Mouse (Mus musculus) midbrain, embryonic 11.5 days (tissue): ENCODE measurements around the gene Ghrl. TPM values are rescaled to one million over a fixed set of nuclear protein-coding genes. Genes with fewer than 3 reads are reported as not detected.
A peak's percentile ranks its signal among the peaks of the same experiment; 100 is the strongest.

Source experiments
- ATAC-seq: fragments of 200-750 bp; cut with Nextera tagmentation; 2 replicates; pipeline ENCODE4 v1.8.0; 2017; ENCODE audit warnings: moderate TSS enrichment, moderate library complexity; ENCODE audit not compliant: low FRiP score
- DNase-seq: peaks from one replicate; pipeline ENCODE4 v3.0.0; 2015; ENCODE audit warnings: low spot score; ENCODE audit errors: missing footprints
- H3K27ac ChIP-seq: fragments of 300-500 bp; sonication (generic); 2 replicates; pipeline ENCODE4 v1.5.1; 2014; ENCODE audit warnings: low read depth, low read length
- H3K27me3 ChIP-seq: fragments of 300-500 bp; sonication (generic); 2 replicates; pipeline ENCODE4 v1.6.1; 2014; ENCODE audit warnings: mild to moderate bottlenecking, low read length, moderate library complexity, mixed read lengths; ENCODE audit not compliant: control insufficient read depth, insufficient read depth
- H3K36me3 ChIP-seq: fragments of 300-500 bp; sonication (generic); 2 replicates; pipeline ENCODE4 v1.6.1; 2014; ENCODE audit warnings: mild to moderate bottlenecking, low read length, moderate library complexity, mixed read lengths; ENCODE audit not compliant: control insufficient read depth, insufficient read depth
- H3K4me1 ChIP-seq: fragments of 300-500 bp; sonication (generic); 2 replicates; pipeline ENCODE4 v1.6.1; 2014; ENCODE audit warnings: low read length; ENCODE audit not compliant: control insufficient read depth, insufficient read depth
- H3K4me2 ChIP-seq: fragments of 300-500 bp; sonication (generic); 2 replicates; pipeline ENCODE4 v1.6.1; 2014; ENCODE audit warnings: mild to moderate bottlenecking, moderate library complexity
- H3K4me3 ChIP-seq: fragments of 300-500 bp; sonication (generic); 2 replicates; pipeline ENCODE4 v1.5.1; 2014; ENCODE audit warnings: low read depth, low read length
- H3K9ac ChIP-seq: fragments of 300-500 bp; sonication (generic); 2 replicates; pipeline ENCODE4 v1.6.1; 2014; ENCODE audit warnings: low read length
- H3K9me3 ChIP-seq: fragments of 300-500 bp; sonication (generic); 2 replicates; pipeline ENCODE4 v1.6.1; 2016; ENCODE audit warnings: low read length; ENCODE audit not compliant: control insufficient read depth
- whole genome bisulfite sequencing: fragments of 180-500 bp; shearing (Covaris S2); extraction: QIAGEN DNeasy Blood & Tissue Kit; methylation state at CpG from one replicate; pipeline ENCODE4 v1.1.7; 2014; 5-methylcytosine and 5-hydroxymethylcytosine counted together
- polyA plus RNA-seq: library from polyadenylated mRNA; unstranded; fragments of >200 nt; fragmentation: Nextera tagmentation; extraction: Ambion mirVana; gene quantifications from 2 replicates; pipeline ENCODE4 v1.2.1, GENCODE M21; 2014

Ghrl gene
- polyA plus RNA-seq, result 0.33 and 0.40 TPM in 2 replicates

DNA sequence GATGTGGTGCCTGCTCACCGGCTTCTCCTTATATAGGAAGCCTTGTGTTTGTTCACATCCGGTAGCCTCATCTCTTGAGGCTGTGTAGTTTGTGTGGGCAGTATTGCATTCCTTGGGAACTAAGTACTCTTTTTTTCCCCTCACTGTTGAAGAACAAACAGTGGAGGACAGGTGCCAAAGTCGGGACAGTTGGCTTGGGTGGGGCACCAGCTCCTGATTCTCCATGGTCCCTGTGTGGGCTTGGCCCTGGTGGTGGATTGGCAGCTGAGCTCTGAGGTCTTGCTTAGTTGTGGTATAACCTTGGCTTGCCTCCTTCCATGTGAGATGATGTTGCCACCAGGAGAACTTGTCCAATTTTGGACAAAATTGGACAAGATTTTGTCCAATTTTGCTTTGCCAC is at the start of gene Ghrl:
TSS of gene Ghrl (minus strand) at position 3 of the 400 bp plus-strand sequence.
- DNase-seq (no peak), ATAC-seq (no peak)
- H3K4me2 ChIP-seq, result no peak within 1 kb of the TSS
- no peaks in the 10 kb centered on the region for H3K9me3 ChIP-seq
- no peaks in the 10 kb centered on the region for H3K4me1 ChIP-seq
- H3K27me3 ChIP-seq, result no peaks in the 10 kb centered on the region
- peaks cover 6% of the 10 kb centered on the region for H3K36me3 ChIP-seq
- H3K4me3 ChIP-seq, result no peak within 1 kb of the TSS
- WGBS, result 90% methylated on average over 3 of the region's 3 CpGs
- H3K9ac ChIP-seq, result no peak within 1 kb of the TSS
- no peak within 1 kb of the TSS for H3K27ac ChIP-seq

DNA sequence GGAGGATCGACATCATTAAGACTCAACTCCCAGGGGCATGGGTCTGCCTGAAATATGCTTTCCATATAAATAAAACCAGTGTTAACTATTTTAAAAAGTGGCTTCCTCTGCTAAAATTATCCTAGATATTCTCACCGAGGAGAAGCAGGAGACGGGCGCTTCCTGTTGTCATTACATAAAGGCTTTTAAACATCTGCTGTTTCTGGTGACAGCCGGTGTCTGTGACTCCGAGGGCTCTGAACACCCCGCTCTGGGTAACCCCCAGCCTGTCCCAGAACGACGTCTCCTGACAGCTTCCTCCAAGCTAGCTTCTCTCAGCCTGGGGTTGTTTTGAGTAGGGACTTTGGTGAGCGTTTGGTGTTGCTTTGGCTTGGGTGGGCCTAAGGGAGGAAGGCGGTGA is 49.1 kb upstream of the Ghrl start:
- ATAC-seq (no peak), DNase-seq (no peak)
- Histone ChIP-seq H3K4me1 (no peaks in the 10 kb centered on the region), H3K9ac (no peak overlapping the region), H3K36me3 (no peaks in the 10 kb centered on the region), H3K9me3 (no peaks in the 10 kb centered on the region), H3K27ac (no peak overlapping the region), H3K4me3 (no peak overlapping the region), H3K4me2 (no peak overlapping the region), H3K27me3 (no peaks in the 10 kb centered on the region)
- WGBS, result 79% methylated on average over 11 of the region's 11 CpGs

DNA sequence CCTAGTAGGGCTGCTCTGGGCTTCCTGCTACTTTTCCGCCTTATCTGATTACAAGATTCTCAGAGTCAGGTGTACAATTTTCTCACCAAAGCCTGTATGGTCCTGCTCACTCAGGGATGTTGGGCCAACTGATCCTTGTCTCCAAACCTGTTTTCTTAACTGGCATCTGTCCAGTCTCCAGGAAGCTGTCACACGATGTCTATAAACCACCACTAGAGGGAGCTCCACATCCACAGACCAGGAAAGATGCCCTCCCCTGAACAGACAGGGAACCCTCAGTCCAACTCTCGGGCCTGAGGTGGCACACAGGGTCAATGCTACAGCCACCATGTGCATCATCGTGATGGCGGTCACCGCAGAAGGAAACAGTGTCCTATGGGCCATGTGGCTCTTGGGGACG is 42.0 kb upstream of the Ghrl start:
- Histone ChIP-seq H3K9ac (no peak overlapping the region), H3K4me1 (no peaks in the 10 kb centered on the region), H3K9me3 (no peaks in the 10 kb centered on the region), H3K4me3 (no peak overlapping the region), H3K27me3 (no peaks in the 10 kb centered on the region), H3K4me2 (no peak overlapping the region), H3K27ac (no peak overlapping the region), H3K36me3 (no peaks in the 10 kb centered on the region)
- DNase-seq (peak; percentile 91), ATAC-seq (peak; percentile 52; the same call in 1 of the 2 replicates)
- WGBS, result 25% methylated on average over 7 of the region's 7 CpGs

DNA sequence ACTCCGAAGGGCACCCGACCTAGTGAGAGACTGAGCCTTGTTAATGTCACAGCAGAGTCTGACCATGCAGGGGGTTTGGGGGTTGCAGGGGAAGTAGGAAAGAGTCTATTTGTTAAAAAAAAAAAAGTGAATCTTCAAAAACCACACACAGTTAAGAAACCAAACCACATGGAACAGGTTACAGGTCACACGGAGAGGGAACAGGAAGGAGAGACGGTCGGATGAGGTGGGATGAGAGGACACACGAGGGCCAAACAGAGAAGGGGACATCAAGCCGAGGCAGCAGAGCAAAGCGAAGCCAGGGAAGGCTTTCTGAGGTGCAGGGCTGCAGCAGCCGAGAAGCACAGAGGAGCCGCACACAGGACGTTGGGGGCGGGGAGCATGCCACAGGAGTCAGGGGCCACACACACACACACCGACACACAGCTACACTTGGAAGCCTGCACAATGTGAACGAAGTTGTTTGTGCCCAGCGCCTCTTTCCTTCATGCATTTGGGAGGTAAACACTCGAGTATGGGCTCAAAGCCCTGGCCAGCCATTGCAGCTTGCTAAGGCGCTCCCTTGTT is 29.5 kb upstream of the Ghrl start:
- Histone ChIP-seq H3K27ac (no peak overlapping the region), H3K4me1 (no peaks in the 10 kb centered on the region), H3K4me2 (no peak overlapping the region), H3K9me3 (no peaks in the 10 kb centered on the region), H3K27me3 (no peaks in the 10 kb centered on the region), H3K4me3 (no peak overlapping the region), H3K9ac (no peak overlapping the region), H3K36me3 (no peaks in the 10 kb centered on the region)
- no peak for ATAC-seq
- 59% methylated on average over 17 of the region's 17 CpGs for WGBS
- no peak for DNase-seq

DNA sequence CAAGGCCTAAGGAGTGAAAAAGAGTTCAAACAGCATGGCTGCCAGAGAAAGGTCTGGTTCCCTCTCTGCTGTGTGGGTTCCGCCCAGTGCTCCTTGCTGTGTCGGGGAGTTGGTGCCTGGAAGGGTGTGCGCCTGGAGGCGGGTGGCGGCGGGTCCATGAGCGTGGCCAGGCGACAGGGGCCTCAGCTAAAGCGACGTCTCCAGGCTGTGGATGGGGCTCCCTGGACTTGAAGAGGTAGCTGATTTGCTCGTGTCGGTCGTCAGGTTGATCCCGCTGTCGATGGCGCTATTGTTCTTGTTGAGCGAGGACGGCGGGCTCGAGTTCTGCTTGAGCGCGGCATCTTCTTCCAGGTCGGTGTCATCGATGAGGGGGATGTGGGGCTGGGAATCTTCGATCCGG is 28.7 kb upstream of the Ghrl start:
- no peaks in the 10 kb centered on the region for H3K36me3 ChIP-seq
- ATAC-seq, result no peak
- DNase-seq, result no peak
- H3K4me3 ChIP-seq, result no peak overlapping the region
- H3K27me3 ChIP-seq, result no peaks in the 10 kb centered on the region
- no peaks in the 10 kb centered on the region for H3K9me3 ChIP-seq
- 26% methylated on average over 26 of the region's 26 CpGs for WGBS
- H3K4me1 ChIP-seq, result no peaks in the 10 kb centered on the region
- H3K9ac ChIP-seq, result peak overlapping the region; percentile 44; the same call in 1 of the 2 replicates
- peak overlapping the region; percentile 17; the same call in 1 of the 2 replicates for H3K4me2 ChIP-seq
- no peak overlapping the region for H3K27ac ChIP-seq

DNA sequence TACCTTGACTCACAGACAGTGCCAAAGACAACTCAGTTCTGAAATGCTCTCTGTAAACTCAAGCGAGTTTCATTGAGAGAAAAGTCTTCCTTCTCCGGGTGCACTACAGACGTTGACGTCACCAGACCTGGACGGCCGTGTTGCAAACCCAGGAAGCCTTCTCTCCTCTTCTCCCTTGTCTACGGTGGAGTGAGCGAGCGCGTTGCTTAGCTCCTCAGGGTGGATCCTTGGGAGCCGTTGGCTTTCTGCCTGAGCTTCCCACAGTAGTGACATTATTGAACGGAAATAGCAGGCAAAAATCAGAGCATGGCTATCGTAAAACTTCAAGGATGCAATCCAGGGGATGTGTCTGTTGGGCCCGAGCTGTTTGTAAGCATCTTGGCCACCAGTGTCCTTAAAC is 27.6 kb upstream of the Ghrl start:
- Histone ChIP-seq H3K4me1 (no peaks in the 10 kb centered on the region), H3K4me2 (no peak overlapping the region), H3K4me3 (no peak overlapping the region), H3K27me3 (no peaks in the 10 kb centered on the region), H3K36me3 (no peaks in the 10 kb centered on the region), H3K27ac (no peak overlapping the region), H3K9me3 (no peaks in the 10 kb centered on the region), H3K9ac (no peak overlapping the region)
- 89% methylated on average over 14 of the region's 14 CpGs for WGBS
- ATAC-seq, result no peak
- DNase-seq, result no peak

DNA sequence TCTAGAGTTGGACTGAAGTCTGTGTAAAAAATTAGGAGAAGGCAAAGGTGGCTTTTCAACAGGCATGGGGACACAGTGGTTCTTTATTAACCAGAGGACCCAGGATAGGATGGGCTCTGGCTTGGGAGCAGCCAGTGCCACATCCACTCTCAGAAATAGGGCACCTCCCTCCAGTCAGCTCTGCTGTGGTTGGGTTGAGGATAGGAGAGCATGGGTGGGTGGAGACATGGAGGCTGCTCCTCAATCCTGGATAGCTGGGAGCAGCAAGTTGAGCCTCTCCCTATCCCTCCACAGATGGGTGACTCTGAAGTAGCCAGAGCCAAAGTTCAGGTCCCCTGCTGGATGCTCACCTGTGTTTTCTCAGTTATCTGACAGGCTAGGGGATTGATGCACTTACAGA is 25.4 kb upstream of the Ghrl start:
- H3K9me3 ChIP-seq, result no peaks in the 10 kb centered on the region
- DNase-seq (no peak), ATAC-seq (no peak)

DNA sequence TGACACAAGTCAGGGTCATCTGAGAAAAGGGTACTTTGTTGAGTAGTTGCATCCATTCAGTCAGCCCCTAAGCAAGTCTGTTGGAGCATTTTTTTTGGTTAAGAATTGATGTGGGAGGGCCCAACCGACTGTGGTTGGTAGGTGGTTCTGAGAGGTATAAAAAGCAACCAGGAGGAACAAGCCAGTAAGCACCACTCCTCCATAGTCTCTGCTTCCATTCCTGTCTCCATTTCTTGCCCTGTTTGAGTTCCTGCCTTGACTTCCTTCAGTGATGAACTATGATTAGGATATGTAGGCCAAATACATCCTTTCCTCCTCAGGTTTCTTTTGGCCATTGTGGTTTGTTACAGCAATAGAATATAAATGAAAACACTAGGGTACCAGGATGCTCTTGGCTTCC is 23.4 kb upstream of the Ghrl start:
- H3K36me3 ChIP-seq, result no peaks in the 10 kb centered on the region
- DNase-seq (no peak), ATAC-seq (no peak)
- H3K4me2 ChIP-seq, result no peak overlapping the region
- peaks cover 6% of the 10 kb centered on the region for H3K4me1 ChIP-seq
- no peaks in the 10 kb centered on the region for H3K9me3 ChIP-seq
- H3K9ac ChIP-seq, result no peak overlapping the region
- no peak overlapping the region for H3K4me3 ChIP-seq
- WGBS, result 58% methylated on average over 1 of the region's 1 CpGs
- H3K27me3 ChIP-seq, result no peaks in the 10 kb centered on the region
- H3K27ac ChIP-seq, result no peak overlapping the region

More for the DNA sequence above, 25.4 kb upstream of the Ghrl start:
- no peaks in the 10 kb centered on the region for H3K27me3 ChIP-seq
- no peak overlapping the region for H3K9ac ChIP-seq
- H3K27ac ChIP-seq, result no peak overlapping the region
- no peak overlapping the region for H3K4me2 ChIP-seq
- H3K4me3 ChIP-seq, result no peak overlapping the region
- H3K36me3 ChIP-seq, result no peaks in the 10 kb centered on the region
- H3K4me1 ChIP-seq, result no peaks in the 10 kb centered on the region

DNA sequence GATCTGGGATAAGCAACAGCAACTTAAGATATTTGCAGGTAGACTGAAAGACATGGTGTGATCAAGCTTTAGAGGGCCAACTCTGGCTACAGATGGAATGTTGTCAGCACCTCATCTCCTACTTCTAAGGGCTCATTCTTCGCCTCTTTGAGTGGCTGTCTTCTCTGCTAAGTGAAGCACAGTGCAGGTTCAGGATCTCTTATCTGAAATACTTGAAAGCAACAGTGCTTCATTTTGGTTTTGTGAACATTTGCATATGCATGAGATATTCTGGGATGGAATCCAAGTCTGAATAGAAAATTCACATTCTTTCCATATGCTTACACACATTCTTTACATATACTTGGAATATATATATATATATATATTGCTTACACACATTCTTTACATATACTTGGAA is 22.6 kb upstream of the Ghrl start:
- Histone ChIP-seq H3K36me3 (no peaks in the 10 kb centered on the region), H3K9me3 (no peaks in the 10 kb centered on the region), H3K4me1 (peaks cover 6% of the 10 kb centered on the region), H3K4me3 (no peak overlapping the region), H3K27ac (no peak overlapping the region), H3K4me2 (no peak overlapping the region), H3K9ac (no peak overlapping the region), H3K27me3 (no peaks in the 10 kb centered on the region)
- no peak for ATAC-seq
- DNase-seq, result no peak
- 91% methylated on average over 1 of the region's 1 CpGs for WGBS
